Mouse (Mus musculus) left cerebral cortex, postnatal 25 days (tissue): ENCODE results near the gene Tubb2b. TPM values are rescaled to one million over a fixed set of nuclear protein-coding genes. Genes with fewer than 3 reads are reported as not detected.
A peak's percentile ranks its signal among the peaks of the same experiment; 100 is the strongest.

Experiments
- DNase-seq, 2 experiments: peaks; one replicate each; pipeline ENCODE4 v3.0.0; 2022; ENCODE audit warnings: low spot score in 2 of 2, mixed read lengths in 1 of 2
- intact Hi-C: fragments of 180-260 bp; cut with DNase I; formaldehyde crosslinking; loops from one replicate; pipeline ENCODE4 v1.15.1; 2025
- total RNA-seq, 2 experiments: library from RNA; stranded (reverse); gene quantifications; 2 replicates each; pipeline ENCODE4 v1.2.3; 2021

The Tubb2b gene
- total RNA-seq, 2 experiments from 2014 or later, result 207 to 213 TPM

DNA sequence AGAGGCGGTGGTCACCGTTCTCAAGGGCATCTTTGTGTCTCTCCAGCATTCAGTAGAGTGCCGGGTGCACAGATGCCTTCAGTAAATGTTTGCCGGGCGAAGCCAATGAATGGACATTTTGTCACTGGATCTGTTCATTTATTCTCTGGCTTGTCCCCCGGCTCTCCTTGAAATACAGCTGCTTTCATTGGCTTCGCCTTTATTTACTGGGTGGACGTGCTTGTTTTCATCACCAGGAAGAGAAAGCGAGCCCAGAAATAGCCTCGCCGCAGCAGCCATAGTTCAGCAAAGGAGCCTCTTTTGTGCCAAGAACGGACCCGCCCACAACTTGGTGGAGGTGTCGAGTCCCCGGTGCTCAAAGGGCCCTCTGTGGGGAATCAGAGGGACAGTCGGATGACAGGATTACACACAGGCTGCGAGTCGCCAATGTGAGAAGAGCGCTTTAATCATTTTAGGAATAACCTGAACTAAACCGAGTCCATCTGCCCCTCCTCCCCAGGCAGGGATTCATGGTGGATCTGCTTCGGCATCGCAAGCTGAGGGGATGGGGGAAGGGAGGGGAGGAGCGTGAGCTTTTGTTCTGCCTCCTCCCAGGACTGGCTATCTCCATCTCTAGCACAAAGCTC lies 18.6 kb upstream of the Tubb2b start:
- DNase-seq, result peak; percentile 69 to 83
- intact Hi-C loops, result loop anchor here (2.0 kb wide), 1 partner anchor 14 kb away; no protein-coding TSS in a partner anchor

DNA sequence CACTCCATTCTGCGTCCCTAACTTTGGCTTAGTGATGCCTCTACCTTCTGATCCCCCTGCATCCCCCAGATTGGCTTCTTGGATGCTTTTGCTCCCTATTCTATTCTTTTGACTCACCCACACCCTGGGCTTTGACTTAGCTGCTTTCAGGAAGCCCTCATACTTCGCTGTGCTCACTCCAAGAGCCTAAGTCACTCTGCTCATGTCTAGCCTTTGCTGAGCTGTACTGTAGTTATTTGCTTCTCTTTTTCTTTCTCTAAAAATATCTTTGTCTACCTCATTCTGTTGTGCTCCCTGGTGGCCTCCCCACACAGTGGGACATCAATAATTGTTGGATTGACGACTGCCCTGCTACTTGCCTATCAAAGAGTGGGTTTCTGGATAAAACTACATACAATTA lies 17.9 kb upstream of the Tubb2b start:
- intact Hi-C loops, result loop anchor here (2.0 kb wide), 1 partner anchor 13 kb away; no protein-coding TSS in a partner anchor
- DNase-seq, result no peak

DNA sequence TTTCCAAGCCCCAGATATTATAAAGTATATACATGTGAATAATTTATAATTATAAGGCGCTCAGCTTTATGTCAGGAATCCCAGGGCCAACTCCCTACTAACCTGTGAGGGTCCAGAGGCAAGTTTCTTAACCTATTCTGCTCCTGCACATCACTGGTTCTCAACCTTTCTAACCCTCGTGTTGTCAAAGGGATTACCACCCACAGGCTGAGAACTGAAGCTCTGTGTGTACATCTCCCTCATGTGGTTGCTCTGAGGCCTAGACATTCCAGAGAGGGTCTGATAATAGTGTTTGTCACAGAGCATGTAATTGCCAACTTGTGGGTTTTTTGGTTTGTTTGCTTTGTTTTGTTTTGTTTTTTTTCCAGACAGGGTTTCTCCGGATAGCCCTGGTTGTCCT lies 16.6 kb upstream of the Tubb2b start:
- intact Hi-C loops, result no loop called here
- no peak for DNase-seq

DNA sequence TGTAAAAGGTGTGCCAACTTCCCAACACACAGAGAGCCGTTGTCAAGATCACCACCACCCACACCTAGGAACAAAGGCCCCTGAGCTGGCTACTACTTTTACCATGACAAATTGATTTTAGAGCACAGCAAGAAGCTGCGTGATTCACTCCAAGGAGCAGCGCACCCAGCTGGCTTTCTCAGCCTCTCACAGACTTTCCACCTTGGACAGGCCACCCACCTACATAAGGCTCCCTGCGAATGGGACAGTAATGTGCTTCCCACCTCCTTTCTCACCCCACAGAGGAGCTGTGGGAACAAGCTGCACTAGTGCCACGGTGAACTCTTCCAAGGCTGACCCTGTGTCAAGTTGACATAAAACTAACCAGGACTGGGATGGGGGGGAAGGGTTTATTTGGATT lies 13.1 kb upstream of the Tubb2b start:
- intact Hi-C loops, result no loop called here
- no peak for DNase-seq

DNA sequence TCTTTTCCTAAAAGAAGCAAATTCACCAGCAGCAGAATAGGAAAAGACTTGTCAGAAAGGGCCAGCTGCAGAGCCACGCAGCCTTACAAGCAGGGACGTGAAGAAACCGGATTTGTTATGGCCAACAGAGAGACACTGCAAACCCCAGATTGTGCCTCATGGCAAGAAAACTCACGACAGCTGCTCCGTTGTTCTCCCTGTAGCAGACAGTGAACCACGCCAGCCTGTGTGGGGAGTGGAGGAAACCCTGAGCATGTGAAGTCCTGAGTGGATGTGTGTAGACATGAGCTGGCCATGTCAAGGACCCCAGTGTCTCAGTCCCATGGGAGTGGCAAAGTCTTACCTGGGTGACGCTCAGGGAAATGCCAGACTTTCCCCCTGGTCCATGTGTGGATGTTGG lies 6.3 kb upstream of the Tubb2b start:
- intact Hi-C loops, result no loop called here
- DNase-seq, result peak; percentile 62 to 81

DNA sequence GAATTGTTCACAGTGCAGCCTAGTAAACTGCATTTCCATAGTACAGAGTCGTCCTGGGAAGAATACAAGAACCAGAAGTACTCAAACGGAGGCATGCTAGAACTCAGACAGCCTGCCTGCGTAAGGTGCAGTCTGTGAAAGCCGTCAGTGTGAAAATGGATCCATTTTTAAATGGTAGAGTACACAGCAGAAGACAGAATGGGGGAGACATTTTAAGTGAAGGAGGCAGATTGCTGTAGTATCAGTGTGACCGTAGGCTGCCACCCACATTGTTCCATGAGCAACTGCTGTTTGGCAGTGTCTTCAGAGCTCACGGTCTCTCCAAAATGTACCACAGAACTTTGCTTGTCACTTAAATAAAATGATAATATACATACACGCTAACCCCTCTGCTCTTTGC lies 4.0 kb upstream of the Tubb2b start:
- intact Hi-C loops, result loop anchor here (2.0 kb wide), 1 partner anchor 15 kb away; no protein-coding TSS in a partner anchor
- DNase-seq, result peak; percentile 60 to 93

DNA sequence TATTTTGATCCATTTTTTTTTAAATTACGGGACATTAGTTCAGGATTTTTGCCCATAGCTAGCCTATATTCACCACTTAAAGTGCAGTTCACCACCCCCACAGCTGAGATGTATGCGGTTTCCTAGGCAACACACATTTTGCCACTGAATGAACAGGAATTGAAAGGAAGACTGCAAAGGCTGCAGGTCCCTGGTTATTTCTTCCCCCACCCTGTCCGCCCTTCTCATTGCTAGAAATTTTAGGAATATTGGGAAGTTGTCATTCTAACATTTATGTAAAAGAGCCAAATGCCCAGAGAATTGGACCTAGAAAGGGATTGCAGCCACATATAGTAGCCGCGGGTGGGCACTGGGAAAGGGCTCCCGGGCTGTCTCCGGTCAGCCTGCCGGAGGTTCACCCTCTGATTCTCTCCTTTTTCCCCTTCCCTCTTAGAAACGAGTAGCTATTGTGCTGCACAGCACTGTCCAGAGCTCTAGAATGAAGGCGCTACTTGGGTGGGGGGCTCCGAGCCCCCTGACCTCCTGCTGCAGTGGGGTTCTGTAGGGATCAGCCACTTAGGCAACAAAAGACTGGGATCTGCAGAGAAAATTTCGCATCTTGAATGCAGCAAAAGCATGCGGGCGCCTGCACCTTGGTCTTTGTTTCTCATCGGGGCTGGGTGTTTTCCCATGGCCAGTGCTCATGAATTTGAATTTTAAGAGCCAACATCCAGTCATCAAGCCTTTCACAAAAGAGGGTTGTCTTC lies 3.2 kb upstream of the Tubb2b start:
- intact Hi-C loops, result loop anchor here (2.0 kb wide), 1 partner anchor 15 kb away; no protein-coding TSS in a partner anchor
- DNase-seq, result peak in 1 of 2 experiments; percentile 64

DNA sequence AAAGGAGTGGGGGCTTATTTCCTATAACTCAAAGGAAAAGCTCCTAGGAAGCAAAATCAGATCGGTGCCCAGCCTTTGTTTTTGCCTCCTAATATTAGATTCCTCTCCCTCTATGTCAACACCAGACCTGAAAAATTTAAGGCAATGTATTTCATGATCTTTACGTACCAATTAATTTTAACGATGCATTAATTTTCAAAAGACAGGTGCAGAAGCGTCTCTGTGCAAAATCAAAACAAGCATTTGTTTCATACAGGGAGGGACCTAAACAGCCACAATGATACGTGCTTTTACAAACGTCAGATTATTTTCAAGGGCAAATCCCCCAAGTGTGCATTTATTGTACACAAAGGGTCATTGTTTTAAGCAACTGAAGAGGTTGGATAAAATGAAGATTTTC lies 2.6 kb upstream of the Tubb2b start:
- intact Hi-C loops, result loop anchor here (1.0 kb wide), 1 partner anchor 37 kb away; no protein-coding TSS in a partner anchor
- DNase-seq, result no peak

DNA sequence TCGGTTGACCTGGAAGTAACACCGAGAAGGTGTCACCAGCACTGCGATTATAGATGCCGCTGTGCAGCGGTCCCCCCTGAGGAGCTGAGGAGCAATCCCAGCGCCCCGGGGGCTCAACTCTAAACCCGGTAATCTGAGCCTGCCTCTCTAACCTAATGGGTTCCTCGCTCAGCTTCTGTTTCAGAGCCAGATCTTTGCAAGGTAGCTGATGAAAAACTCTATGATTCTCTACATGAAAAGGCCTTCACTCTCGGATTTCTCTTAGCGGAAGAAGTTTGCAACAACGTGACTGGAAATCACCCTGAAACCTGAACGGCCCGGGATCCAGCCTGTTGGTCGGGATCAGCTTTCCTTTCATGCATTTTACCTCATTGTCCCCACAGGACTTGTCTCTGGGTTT lies 2.0 kb upstream of the Tubb2b start:
- no peak for DNase-seq
- intact Hi-C loops, result loop anchor here (1.0 kb wide), 1 partner anchor 36 kb away; no protein-coding TSS in a partner anchor

DNA sequence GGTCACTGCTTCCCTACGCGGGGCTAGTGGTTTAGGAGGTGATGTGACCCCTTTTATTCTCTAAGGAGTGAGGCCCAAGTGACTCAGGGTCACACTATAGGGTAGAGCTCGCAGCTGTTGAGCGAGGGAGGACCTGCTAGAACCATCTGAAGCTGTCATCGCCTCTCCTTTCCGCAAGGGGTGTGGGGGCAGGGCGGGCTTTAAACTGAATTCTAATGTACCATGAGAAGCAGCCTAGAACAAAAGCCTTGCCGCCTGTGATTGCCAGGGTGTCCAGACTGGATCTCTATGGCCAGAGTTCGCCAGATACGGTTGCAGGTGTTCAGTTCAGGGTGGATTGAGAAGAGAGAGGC lies 1.4 kb upstream of the Tubb2b start:
- intact Hi-C loops, result loop anchor here (1.0 to 2.0 kb wide), 2 partner anchors 35 to 53 kb away; partner anchors contain the start of gene Tubb2a
- DNase-seq, result peak in 1 of 2 experiments; percentile 35

DNA sequence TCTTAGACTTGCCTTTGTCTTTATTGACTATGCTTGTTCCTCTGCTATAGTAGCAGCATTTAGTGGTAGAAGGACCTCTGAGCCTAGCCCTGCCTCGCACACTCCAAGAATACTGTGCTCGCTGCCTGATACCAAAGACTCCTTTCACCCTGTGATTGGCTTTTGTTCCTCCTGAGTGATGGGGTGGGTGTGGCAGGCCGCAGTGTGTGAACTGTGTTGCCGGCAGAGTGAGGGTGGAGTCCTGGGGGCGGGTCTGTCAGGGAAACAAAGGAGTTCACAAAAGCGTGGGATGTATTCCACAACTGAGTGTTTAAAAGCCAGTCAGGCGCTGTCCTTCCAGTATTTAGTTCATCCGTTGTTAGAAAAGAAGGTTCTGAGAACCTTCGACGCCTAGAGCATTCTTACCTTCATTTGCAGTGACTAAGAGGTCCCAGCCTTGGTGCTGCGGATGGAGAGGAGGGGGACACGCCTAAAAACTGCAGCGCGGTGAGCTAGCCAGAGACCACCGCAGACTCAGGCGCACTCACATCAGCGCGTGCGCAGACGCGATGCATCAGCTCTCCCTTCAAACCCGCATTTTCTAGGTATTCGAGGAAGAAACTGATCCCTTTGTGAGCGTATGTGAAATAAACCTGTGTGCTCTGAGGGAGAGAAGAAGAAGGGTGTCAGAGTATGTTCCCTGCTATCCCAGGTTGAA lies 893 bp upstream of the Tubb2b start:
- peak in 1 of 2 experiments; percentile 26 for DNase-seq

DNA sequence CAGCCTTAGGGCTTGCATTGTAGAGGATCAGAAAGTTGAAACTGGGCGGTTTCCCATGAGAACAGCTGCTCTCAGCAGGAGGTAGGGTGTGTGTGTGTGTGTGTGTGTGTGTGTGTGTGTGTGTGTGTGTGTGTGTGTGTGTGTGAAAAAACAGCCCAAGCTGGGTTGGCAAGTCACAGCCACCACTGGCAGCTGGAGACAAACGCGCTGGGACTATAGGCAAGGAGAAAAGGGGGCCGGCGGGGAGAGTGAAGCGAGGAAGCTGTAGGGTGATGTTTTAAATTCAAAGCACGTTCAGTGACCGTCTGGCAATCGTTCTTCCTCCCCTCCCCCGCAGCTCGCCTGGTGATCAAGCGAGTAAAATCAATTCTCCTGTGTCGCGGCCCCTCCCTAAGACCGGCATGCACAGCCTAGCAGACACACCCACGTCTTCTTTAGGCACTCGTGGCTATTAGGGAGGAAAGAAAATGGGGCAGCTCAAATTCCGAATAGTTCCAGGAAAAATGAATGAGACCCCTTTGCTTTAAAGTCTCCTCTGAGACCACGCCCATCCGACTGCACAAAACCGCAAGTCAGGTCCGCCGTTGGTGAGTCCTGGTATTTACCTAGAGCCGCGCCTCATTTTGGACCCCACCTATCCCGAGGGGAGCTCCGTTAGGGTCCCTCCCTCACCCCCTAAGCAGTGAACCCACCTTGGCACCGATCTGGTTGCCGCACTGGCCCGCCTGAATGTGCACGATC lies 611 bp downstream of the Tubb2b start:
- peak; percentile 57 to 67 for DNase-seq
- intact Hi-C loops, result loop anchor here (2.0 kb wide), 1 partner anchor 51 kb away; the partner anchor contains the start of gene Tubb2a

More for the DNA sequence above, 893 bp upstream of the Tubb2b start:
- intact Hi-C loops, result loop anchor here (2.0 kb wide), 1 partner anchor 52 kb away; the partner anchor contains the start of gene Tubb2a

DNA sequence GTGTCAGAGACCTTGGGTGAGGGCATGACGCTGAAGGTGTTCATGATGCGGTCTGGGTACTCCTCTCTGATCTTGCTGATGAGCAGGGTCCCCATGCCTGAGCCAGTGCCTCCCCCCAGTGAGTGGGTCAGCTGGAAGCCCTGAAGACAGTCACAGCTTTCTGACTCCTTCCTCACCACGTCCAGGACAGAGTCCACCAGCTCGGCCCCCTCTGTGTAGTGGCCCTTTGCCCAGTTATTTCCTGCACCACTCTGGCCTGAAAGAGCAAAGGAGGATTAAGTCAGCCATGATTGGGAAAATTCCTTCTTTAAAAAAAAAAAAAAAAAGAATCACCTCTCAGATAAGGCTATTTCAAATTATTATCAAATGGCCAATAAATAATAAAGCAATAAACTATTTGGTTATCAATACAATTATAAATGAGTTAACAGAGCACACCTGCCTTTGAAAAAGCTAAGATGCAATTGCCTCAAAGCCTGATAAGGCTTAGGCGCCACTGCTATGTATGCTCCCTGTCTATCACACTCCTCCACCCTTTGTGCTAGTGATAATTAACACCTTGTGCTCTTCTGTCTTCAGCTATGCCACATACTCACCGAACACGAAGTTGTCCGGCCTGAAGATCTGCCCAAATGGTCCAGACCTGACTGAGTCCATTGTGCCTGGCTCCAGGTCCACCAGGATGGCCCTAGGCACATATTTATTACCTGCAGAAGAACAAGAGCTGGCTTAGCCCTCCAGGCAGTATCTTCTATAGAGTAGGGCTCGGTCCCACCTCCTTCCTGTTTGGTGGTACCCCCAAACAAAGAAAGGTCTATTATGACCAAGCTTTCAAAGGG lies 1.8 kb downstream of the Tubb2b start:
- no peak for DNase-seq
- intact Hi-C loops, result no loop called here

DNA sequence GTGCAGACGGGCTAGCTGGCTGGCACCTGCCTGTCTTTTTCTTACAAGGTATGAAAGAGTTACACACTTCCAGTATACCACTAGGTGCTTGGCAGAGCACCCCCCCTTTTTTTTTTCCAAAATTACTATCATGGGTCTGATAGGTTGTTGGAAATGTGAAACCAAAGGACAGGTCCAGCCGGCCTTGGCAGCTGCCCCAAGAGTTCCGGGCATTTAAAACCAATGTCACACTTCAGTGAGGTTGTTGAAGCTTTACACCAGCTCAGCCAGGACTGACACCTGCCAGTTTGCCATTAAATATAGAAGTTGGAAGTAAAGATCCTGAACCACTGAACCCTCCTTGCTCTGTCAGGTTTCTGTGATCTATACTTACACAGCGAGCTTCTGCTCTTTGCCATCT lies 4.6 kb downstream of the Tubb2b start:
- DNase-seq, result no peak
- intact Hi-C loops, result no loop called here

DNA sequence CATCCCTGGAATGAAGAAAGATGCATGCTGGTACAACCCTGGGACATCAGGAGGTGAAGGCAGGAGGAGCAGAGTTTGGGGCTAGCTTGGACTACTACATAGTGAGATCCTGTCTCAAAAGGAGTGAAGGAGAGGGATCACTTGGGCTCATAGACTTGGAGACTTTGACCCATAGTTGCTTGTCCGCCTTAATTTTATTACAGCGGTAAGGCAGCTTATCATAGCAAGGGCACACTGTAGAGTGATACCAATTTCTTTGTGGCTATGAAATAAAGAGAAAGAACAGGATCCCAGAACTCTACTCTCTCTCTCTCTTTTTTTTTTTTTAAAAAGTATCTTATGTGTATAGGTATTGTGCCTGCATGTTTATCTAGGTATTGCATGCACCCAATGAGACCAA lies 9.7 kb downstream of the Tubb2b start:
- DNase-seq, result no peak
- intact Hi-C loops, result no loop called here

DNA sequence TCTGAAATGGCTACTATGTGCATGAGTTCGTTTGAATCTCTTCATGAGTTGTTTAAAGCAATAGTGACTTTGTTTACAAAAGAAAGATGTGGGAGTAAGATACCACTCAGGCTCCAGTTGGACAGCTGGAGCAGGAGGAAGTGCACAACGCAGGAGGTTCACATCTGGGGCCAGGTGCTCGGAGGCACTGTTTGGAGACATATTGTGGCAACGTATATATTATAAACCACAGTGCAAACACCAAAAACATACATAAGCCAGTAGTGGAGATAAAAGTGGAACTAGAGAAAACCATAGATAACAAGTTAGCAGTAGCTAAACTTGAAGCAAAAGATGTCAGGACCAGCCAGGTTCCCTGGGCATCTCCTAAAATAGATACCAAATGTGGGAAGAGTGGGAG lies 10.9 kb downstream of the Tubb2b start:
- no peak for DNase-seq
- intact Hi-C loops, result no loop called here

DNA sequence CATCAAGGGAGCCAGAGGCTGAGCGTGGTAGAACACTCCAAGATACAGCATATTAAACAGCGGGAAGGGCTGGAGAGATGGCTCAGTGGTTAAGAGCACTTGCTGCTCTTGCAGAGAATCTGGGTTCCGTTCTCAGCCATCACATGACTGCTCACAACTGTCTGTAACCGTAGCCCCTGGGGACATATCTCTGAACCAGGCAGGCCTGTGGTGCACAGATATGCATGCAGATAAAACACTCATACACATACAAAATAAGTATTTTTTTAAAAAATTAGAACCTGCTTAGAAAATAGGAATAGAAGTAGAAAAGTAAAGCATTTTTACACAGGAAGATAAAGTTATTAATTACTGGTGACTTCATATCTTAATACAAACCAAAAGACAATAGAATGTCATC lies 11.4 kb downstream of the Tubb2b start:
- intact Hi-C loops, result no loop called here
- no peak for DNase-seq

DNA sequence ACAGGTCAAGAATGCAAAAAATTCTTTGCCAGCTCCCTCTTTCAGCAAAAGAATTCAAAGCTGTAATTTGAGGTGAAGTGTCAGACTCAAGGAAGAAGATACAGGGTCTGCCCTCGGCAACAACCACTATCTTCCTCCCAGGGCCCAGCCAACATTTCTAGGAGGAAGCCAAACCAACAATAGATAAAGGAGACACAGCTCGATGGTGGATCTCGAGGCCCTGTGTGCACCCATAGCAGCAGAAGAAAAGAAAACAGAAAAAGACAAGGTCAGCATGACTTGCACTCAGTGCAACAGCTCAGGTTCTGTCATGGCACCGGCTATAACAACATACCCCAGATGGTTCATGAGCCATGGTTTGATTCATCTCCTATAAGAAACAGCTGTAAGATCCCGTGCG lies 13.8 kb downstream of the Tubb2b start:
- intact Hi-C loops, result no loop called here
- no peak for DNase-seq

DNA sequence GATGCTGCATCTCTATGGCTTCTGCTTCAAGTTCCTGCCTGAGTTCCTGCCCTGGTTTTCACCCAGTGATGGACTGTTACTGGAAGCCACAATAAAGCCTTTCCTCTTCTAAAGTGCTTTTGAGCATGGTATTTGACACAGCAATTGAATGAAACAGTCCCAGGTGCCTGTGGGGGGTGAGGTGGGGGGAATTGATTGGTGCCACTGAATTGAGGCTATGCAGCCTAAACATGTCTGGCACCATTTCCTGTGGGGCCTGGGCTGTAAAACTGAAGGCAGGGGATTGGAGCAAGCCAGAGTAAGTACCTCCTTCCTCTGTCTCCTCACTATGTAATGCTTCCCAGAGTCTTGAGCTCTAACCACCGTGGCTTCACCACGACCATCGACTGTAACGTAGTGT lies 15.6 kb downstream of the Tubb2b start:
- DNase-seq, result no peak
- intact Hi-C loops, result no loop called here
